Mouse (Mus musculus) neural tube, embryonic 14.5 days (tissue): ENCODE measurements around the gene Olfr1331. TPM values are rescaled to one million over a fixed set of nuclear protein-coding genes. Genes with fewer than 3 reads are reported as not detected.

Source experiments
- polyA plus RNA-seq: library from polyadenylated mRNA; unstranded; fragments of >200 nt; fragmentation: Nextera tagmentation; extraction: Ambion mirVana; gene quantifications from 2 replicates; pipeline ENCODE4 v1.2.1, GENCODE M21; 2014

The Olfr1331 gene
- polyA plus RNA-seq, 1 experiment from 2014 or later, result not detected

Other genes starting within 250 kb of the Olfr1331 start
- 1.5 TPM in 2 replicates for gene Cfap57, start 243.9 kb upstream of the Olfr1331 start, polyA plus RNA-seq
- 100.0 and 117 TPM in 2 replicates for gene Ebna1bp2, start 243.8 kb upstream of the Olfr1331 start, polyA plus RNA-seq
- gene Olfr62, start 205.7 kb upstream of the Olfr1331 start, polyA plus RNA-seq, result not detected in 2 replicates
- gene Olfr1342, start 171.9 kb upstream of the Olfr1331 start, polyA plus RNA-seq, result not detected in 2 replicates
- not detected in 2 replicates for gene Olfr1341, start 161.1 kb upstream of the Olfr1331 start, polyA plus RNA-seq
- not detected in 2 replicates for gene Olfr1340, start 144.5 kb upstream of the Olfr1331 start, polyA plus RNA-seq
- gene Olfr1339, start 132.5 kb upstream of the Olfr1331 start, polyA plus RNA-seq, result not detected in 2 replicates
- not detected in 2 replicates for gene Olfr1338, start 105.9 kb upstream of the Olfr1331 start, polyA plus RNA-seq
- gene Olfr1337, start 82.1 kb upstream of the Olfr1331 start, polyA plus RNA-seq, result not detected in 2 replicates
- gene Olfr1335, start 54.7 kb upstream of the Olfr1331 start, polyA plus RNA-seq, result not detected in 2 replicates
- not detected in 2 replicates for gene Olfr1333, start 28.4 kb upstream of the Olfr1331 start, polyA plus RNA-seq
- not detected in 2 replicates for gene Olfr1330, start 23.9 kb downstream of the Olfr1331 start, polyA plus RNA-seq
- not detected in 2 replicates for gene Olfr1329, start 52.8 kb downstream of the Olfr1331 start, polyA plus RNA-seq
- gene Olfr1328, start 74.0 kb downstream of the Olfr1331 start, polyA plus RNA-seq, result not detected in 2 replicates
- gene Lao1, start 96.9 kb downstream of the Olfr1331 start, polyA plus RNA-seq, result not detected in 2 replicates
- gene Slc2a1, start 244.1 kb downstream of the Olfr1331 start, polyA plus RNA-seq, result 61.8 and 83.3 TPM in 2 replicates